Mouse (Mus musculus) bone marrow macrophage, adult 2 months (primary cell): ENCODE measurements around the gene Ap2m1. TPM values are rescaled to one million over a fixed set of nuclear protein-coding genes. Genes with fewer than 3 reads are reported as not detected.

Experiments
- H3K27ac ChIP-seq: 2 replicates; pipeline ENCODE4 v1.5.1; 2012; ENCODE audit warnings: low read depth, low read length; ENCODE audit not compliant: insufficient read depth
- H3K4me1 ChIP-seq: 2 replicates; pipeline ENCODE4 v1.6.1; 2012; ENCODE audit warnings: low read length; ENCODE audit not compliant: control insufficient read depth, insufficient read depth
- H3K4me3 ChIP-seq: 2 replicates; pipeline ENCODE4 v1.5.1; 2012; ENCODE audit warnings: mild to moderate bottlenecking, low read length, moderate library complexity; ENCODE audit not compliant: insufficient read depth
- CTCF ChIP-seq: IDR thresholded peaks from 2 replicates; pipeline ENCODE4 v1.5.1; 2012; ENCODE audit warnings: low read depth, mild to moderate bottlenecking, low read length, moderate library complexity
- POLR2A ChIP-seq: IDR thresholded peaks from 2 replicates; pipeline ENCODE4 v1.6.1; 2012; ENCODE audit warnings: mild to moderate bottlenecking, low read depth, low read length, borderline replicate concordance
- polyA plus RNA-seq: library from polyadenylated mRNA; stranded (reverse); fragments of >200 nt; gene quantifications from 2 replicates; pipeline ENCODE4 v1.2.4, GENCODE M21; 2012; ENCODE audit not compliant: missing spikeins, insufficient read depth, insufficient read length

Ap2m1 gene
- polyA plus RNA-seq, 1 experiment, result 391 TPM

DNA sequence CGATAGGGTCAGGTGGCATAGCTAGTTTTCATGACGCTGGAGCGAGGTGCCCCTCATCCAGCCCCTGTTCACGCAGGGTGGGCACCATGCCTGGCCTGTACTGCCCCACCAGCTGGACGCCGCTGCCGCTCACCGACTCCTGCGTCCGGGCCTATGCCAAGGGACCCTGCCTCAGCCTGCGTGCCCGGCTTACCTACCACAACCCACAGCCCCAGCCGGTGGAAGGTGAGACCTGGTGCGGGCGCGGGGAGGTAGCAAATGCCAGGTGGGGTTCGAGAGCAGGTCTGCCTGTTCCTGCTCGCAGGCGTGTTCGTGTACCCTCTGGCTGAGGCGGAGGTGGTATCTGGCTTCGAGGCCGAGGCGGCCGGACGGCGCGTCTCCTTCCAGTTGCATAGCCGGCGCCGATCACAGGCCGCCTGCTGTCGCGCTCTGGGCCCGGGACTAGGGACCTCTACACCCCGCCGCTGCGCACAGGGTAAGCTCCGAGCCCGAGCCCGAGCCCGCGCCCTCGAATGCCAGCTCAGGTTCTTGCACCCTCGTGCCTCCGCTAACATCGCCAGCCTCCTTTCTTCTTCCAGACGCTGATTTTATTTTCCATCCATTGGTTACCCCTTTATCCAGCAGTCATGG lies 55.9 kb downstream of the Ap2m1 start:
- Histone ChIP-seq H3K27ac (no peak overlapping the region), H3K4me3 (no peak overlapping the region), H3K4me1 (no peaks in the 10 kb centered on the region)
- TF ChIP-seq POLR2A (no peak), CTCF (no peak)

Other genes with a start within 250 kb of the Ap2m1 start
- 44.4 and 47.9 TPM in 2 replicates for gene Parl, start 233.1 kb upstream of the Ap2m1 start, polyA plus RNA-seq
- 0.47 TPM in 1 of 2 replicates, not detected in the other for gene Cyp2ab1, start 210.1 kb upstream of the Ap2m1 start, polyA plus RNA-seq
- gene Abcc5, start 109.1 kb upstream of the Ap2m1 start, polyA plus RNA-seq, result 132 and 133 TPM in 2 replicates
- 23.9 and 25.9 TPM in 2 replicates for gene Eif2b5, start 36.7 kb upstream of the Ap2m1 start, polyA plus RNA-seq
- gene Dvl3, start 18.5 kb upstream of the Ap2m1 start, polyA plus RNA-seq, result 26.8 and 30.4 TPM in 2 replicates
- 53.5 and 74.8 TPM in 2 replicates for gene Abcf3, start 13.1 kb downstream of the Ap2m1 start, polyA plus RNA-seq
- not detected in 2 replicates for gene Vwa5b2, start 54.0 kb downstream of the Ap2m1 start, polyA plus RNA-seq
- 7.0 and 9.8 TPM in 2 replicates for gene Eef1akmt4, start 76.1 kb downstream of the Ap2m1 start, polyA plus RNA-seq
- gene Gm49333, start 76.1 kb downstream of the Ap2m1 start, polyA plus RNA-seq, result not detected in 2 replicates
- 10.9 and 13.1 TPM in 2 replicates for gene Alg3, start 76.3 kb downstream of the Ap2m1 start, polyA plus RNA-seq
- gene Camk2n2, start 85.8 kb downstream of the Ap2m1 start, polyA plus RNA-seq, result 2.5 and 2.7 TPM in 2 replicates
- gene Ece2, start 94.3 kb downstream of the Ap2m1 start, polyA plus RNA-seq, result not detected in 2 replicates
- gene Psmd2, start 116.2 kb downstream of the Ap2m1 start, polyA plus RNA-seq, result 147 and 191 TPM in 2 replicates
- gene Eif4g1, start 132.8 kb downstream of the Ap2m1 start, polyA plus RNA-seq, result 101 and 119 TPM in 2 replicates
- gene Fam131a, start 157.8 kb downstream of the Ap2m1 start, polyA plus RNA-seq, result 6.2 and 7.6 TPM in 2 replicates
- 10.1 and 17.5 TPM in 2 replicates for gene Polr2h, start 182.2 kb downstream of the Ap2m1 start, polyA plus RNA-seq
- 1.0 and 1.6 TPM in 2 replicates for gene Clcn2, start 182.3 kb downstream of the Ap2m1 start, polyA plus RNA-seq
- gene Chrd, start 197.6 kb downstream of the Ap2m1 start, polyA plus RNA-seq, result not detected in 2 replicates
- not detected in 2 replicates for gene Thpo, start 199.0 kb downstream of the Ap2m1 start, polyA plus RNA-seq